In the genomic region with DNA sequence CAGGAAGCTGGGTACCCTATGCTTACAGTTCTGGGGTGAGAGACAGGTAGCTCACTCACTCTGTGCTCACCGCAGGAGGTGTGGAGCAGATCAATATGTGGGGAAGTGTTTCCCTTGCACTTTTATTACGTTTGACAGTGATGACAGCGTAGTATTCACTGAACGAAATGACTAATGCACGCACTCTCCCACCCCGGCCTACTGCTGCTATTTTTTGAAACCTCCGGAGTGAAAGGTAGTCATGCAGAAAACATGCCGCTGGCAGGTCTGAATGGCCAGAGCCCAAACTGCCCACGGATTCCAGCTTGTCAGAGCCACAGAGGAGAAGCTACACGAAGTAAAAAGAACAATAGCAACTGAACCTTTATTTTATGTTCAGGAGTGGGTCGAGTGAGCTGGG, we compare ENCODE assay signal across 9 mouse cellular contexts.
DNase-seq lines count a peak whose midpoint lies in the region; ATAC-seq lines count a peak whose summit lies in the region.
"Had no signal": no experiment of that assay in that cellular context is flagged by ENCODE, and none has a peak within 500 bp of the region (broad histone marks: within the 10 kb centered on the region; RNA-seq: fewer than 3 reads in every experiment).

No protein-coding gene starts in this region.

- no peak overlapping the region for H3K4me3 ChIP-seq in midbrain, embryonic 14.5 days (replicated peaks; ENCODE audit: low read depth, low read length)
- H3K4me3 ChIP-seq in midbrain, embryonic 15.5 days: no peak overlapping the region
- H3K4me3 ChIP-seq in intestine, embryonic 15.5 days (replicated peaks): no peak overlapping the region

- H3K27me3 ChIP-seq in midbrain, embryonic 14.5 days (ENCODE audit: control insufficient read depth, insufficient read depth, low read length): no peaks in the 10 kb centered on the region
- H3K27me3 ChIP-seq in midbrain, embryonic 15.5 days (replicated peaks): no peaks in the 10 kb centered on the region
- H3K27me3 ChIP-seq in intestine, embryonic 15.5 days (replicated peaks): no peaks in the 10 kb centered on the region

- no peaks in the 10 kb centered on the region for H3K9me3 ChIP-seq in midbrain, embryonic 14.5 days (ENCODE audit: control insufficient read depth, low read length)
- H3K9me3 ChIP-seq in midbrain, embryonic 15.5 days: no peaks in the 10 kb centered on the region
- H3K9me3 ChIP-seq in intestine, embryonic 15.5 days: no peaks in the 10 kb centered on the region

- peak; percentile 72 to 78 for DNase-seq in cerebellum, postnatal 25 days
- DNase-seq in cerebellum, postnatal 4 days (ENCODE audit: low spot score in 2 of 2): no peak
- peak; percentile 16 for DNase-seq in midbrain, embryonic 14.5 days
- peak; percentile 56 to 63 for DNase-seq in kidney, adult 8-10 months
- DNase-seq in retina, postnatal 1 day: peak; percentile 61

- 29% methylated on average over 11 of the region's 11 CpGs for WGBS in midbrain, embryonic 14.5 days
- 31% methylated on average over 11 of the region's 11 CpGs for WGBS in midbrain, embryonic 15.5 days
- 58% methylated on average over 11 of the region's 11 CpGs for WGBS in intestine, embryonic 15.5 days

- H3K36me3 ChIP-seq in midbrain, embryonic 14.5 days (ENCODE audit: control insufficient read depth, insufficient read depth, low read length): no peaks in the 10 kb centered on the region
- no peaks in the 10 kb centered on the region for H3K36me3 ChIP-seq in midbrain, embryonic 15.5 days (replicated peaks)
- H3K36me3 ChIP-seq in intestine, embryonic 15.5 days: no peaks in the 10 kb centered on the region

- no peaks in the 10 kb centered on the region for H3K4me1 ChIP-seq in midbrain, embryonic 14.5 days (ENCODE audit: control insufficient read depth, insufficient read depth, low read length)
- H3K4me1 ChIP-seq in midbrain, embryonic 15.5 days: no peaks in the 10 kb centered on the region
- H3K4me1 ChIP-seq in intestine, embryonic 15.5 days (replicated peaks): no peaks in the 10 kb centered on the region

- H3K9ac ChIP-seq in midbrain, embryonic 14.5 days (replicated peaks; ENCODE audit: low read length): no peak overlapping the region
- H3K9ac ChIP-seq in midbrain, embryonic 15.5 days: no peak overlapping the region
- no peak overlapping the region for H3K9ac ChIP-seq in intestine, embryonic 15.5 days
- H3K9ac ChIP-seq: liver, embryonic 14.5 days had no signal

- H3K4me2 ChIP-seq in midbrain, embryonic 14.5 days (ENCODE audit: low read length): no peak overlapping the region
- no peak overlapping the region for H3K4me2 ChIP-seq in midbrain, embryonic 15.5 days
- no peak overlapping the region for H3K4me2 ChIP-seq in intestine, embryonic 15.5 days (replicated peaks)

- no peak for ATAC-seq in midbrain, embryonic 14.5 days (ENCODE audit: low FRiP score, low TSS enrichment)
- ATAC-seq in midbrain, embryonic 15.5 days (replicated peaks): no peak
- no peak for ATAC-seq in intestine, embryonic 15.5 days
- ATAC-seq in monocyte, adult 5-6 weeks (replicated peaks; ENCODE audit: insufficient number of reproducible peaks, low FRiP score, low TSS enrichment, poor library complexity, severe bottlenecking): no peak

- no peak overlapping the region for H3K27ac ChIP-seq in midbrain, embryonic 14.5 days (replicated peaks; ENCODE audit: low read depth, low read length)
- H3K27ac ChIP-seq in midbrain, embryonic 15.5 days: no peak overlapping the region
- H3K27ac ChIP-seq in intestine, embryonic 15.5 days: no peak overlapping the region
- H3K27ac ChIP-seq: liver, embryonic 14.5 days had no signal

Comparison
In these comparisons a context has a peak if more than half of its experiments do, and no peak if none do; other contexts are left out.
1. DNase-seq: peak in cerebellum, postnatal 25 days (2 of 2), midbrain, embryonic 14.5 days (single experiment), kidney, adult 8-10 months (2 of 2) and retina, postnatal 1 day (single experiment); none in cerebellum, postnatal 4 days (0 of 2).